Mouse (Mus musculus) bone marrow macrophage, adult 2 months (primary cell): Measurements from ENCODE around the gene Insig2.

ENCODE experiments used
- CTCF ChIP-seq: IDR thresholded peaks from 2 replicates; pipeline ENCODE4 v1.5.1; 2012; ENCODE audit warnings: low read depth, mild to moderate bottlenecking, low read length, moderate library complexity
- POLR2A ChIP-seq: IDR thresholded peaks from 2 replicates; pipeline ENCODE4 v1.6.1; 2012; ENCODE audit warnings: mild to moderate bottlenecking, low read depth, low read length, borderline replicate concordance

DNA sequence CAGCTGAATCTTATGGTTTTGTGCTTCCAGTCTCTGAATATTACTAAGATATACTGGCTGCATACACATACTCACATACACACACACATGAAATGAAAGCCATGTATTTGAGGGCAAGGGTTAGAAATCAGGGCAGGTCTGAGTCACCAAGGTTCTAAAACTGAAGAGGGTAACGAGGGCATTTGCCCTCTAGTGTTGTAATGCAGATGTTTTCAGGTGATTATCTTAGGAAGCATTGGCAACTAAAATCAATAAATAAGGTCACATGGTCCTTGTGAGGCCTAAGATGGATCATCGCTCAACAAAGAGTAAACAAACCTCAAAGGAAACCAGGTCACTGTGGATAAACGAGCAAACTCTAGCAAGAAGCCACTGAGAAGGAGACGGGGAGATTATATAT, 3.4 kb upstream of the Insig2 start:
- TF ChIP-seq CTCF, result no peak
- TF ChIP-seq POLR2A, result no peak
